Mouse (Mus musculus) CH12.LX (cell line): ENCODE data around the gene Notch1. TPM values are rescaled to one million over a fixed set of nuclear protein-coding genes. Genes with fewer than 3 reads are reported as not detected.
A peak's percentile ranks its signal among the peaks of the same experiment; 100 is the strongest.

ENCODE experiments used
- DNase-seq: peaks from one replicate; pipeline ENCODE4 v3.0.0-alpha.2; 2013; ENCODE audit errors: extremely low read depth
- H3K27ac ChIP-seq: 2 replicates; pipeline ENCODE4 v1.5.1; 2012; ENCODE audit warnings: low read depth, mild to moderate bottlenecking, control low read depth, moderate library complexity; ENCODE audit not compliant: insufficient read depth
- H3K27me3 ChIP-seq: replicated peaks from 2 replicates; pipeline ENCODE3; 2012; ENCODE audit warnings: inconsistent platforms
- H3K36me3 ChIP-seq, 2 experiments: replicated peaks in 1 of 2; 2 replicates each; pipeline versions ENCODE3 to v1.6.1; 2012; ENCODE audit warnings: inconsistent platforms in 1 of 2, low read length in 1 of 2, mild to moderate bottlenecking in 1 of 2, mixed read lengths in 1 of 2, moderate library complexity in 1 of 2; ENCODE audit not compliant: control insufficient read depth in 1 of 2, insufficient read depth in 1 of 2
- H3K4me1 ChIP-seq, 2 experiments: 2 replicates each; pipeline ENCODE4 v1.6.1; 2012; ENCODE audit warnings: inconsistent platforms in 1 of 2, moderate library complexity in 1 of 2; ENCODE audit not compliant: insufficient read depth in 2 of 2, control insufficient read depth in 1 of 2
- H3K4me2 ChIP-seq: 2 replicates; pipeline ENCODE4 v1.6.1; 2012; ENCODE audit warnings: low read depth, mild to moderate bottlenecking, control low read depth; ENCODE audit not compliant: poor library complexity, insufficient read depth, severe bottlenecking
- H3K4me3 ChIP-seq, 3 experiments: fragments of 150-350 bp in 1 of 3; sonication (generic) in 1 of 3; replicated peaks in 1 of 3; 2 replicates each; pipeline versions ENCODE3 to v1.5.1; 2011 to 2012; ENCODE audit warnings: low read depth in 2 of 3, low read length in 2 of 3, mild to moderate bottlenecking in 2 of 3, moderate library complexity in 2 of 3, control low read depth in 1 of 3, improper control_type of control experiment in 1 of 3, inconsistent platforms in 1 of 3, mixed read lengths in 1 of 3; ENCODE audit not compliant: poor library complexity in 1 of 3
- H3K79me2 ChIP-seq: replicated peaks from 2 replicates; pipeline ENCODE4 v1.6.1; 2012; ENCODE audit warnings: mild to moderate bottlenecking, moderate library complexity; ENCODE audit not compliant: control insufficient read depth, poor library complexity, insufficient read depth, severe bottlenecking; ENCODE audit errors: extremely low read depth
- H3K9ac ChIP-seq: 2 replicates; pipeline ENCODE4 v1.6.1; 2012; ENCODE audit warnings: low read depth, mild to moderate bottlenecking, control low read depth, moderate library complexity; ENCODE audit not compliant: insufficient read depth
- H3K9me3 ChIP-seq: replicated peaks from 2 replicates; pipeline ENCODE3; 2012; ENCODE audit warnings: low read length, inconsistent platforms, mixed read lengths
- CHD1 ChIP-seq: IDR thresholded peaks from 2 replicates; pipeline ENCODE4 v1.6.1; 2012; ENCODE audit warnings: low read depth, low read length, improper control_type of control experiment, inconsistent platforms
- CTCF ChIP-seq, 2 experiments: IDR thresholded peaks in 1 of 2; conservative IDR thresholded peaks in 1 of 2; 2 replicates each; pipeline ENCODE4 v1.5.1; 2011 to 2012; ENCODE audit warnings: low read depth in 2 of 2, low read length in 2 of 2, improper control_type of control experiment in 1 of 2, inconsistent platforms in 1 of 2, mild to moderate bottlenecking in 1 of 2, moderate library complexity in 1 of 2
- EP300 ChIP-seq: IDR thresholded peaks from 2 replicates; pipeline ENCODE4 v1.6.1; 2011; ENCODE audit warnings: low read length, improper control_type of control experiment
- ETS1 ChIP-seq: conservative IDR thresholded peaks from 2 replicates; pipeline ENCODE4 v1.6.1; 2012; ENCODE audit warnings: low read depth, mild to moderate bottlenecking, inconsistent platforms, low read length, improper control_type of control experiment, moderate library complexity
- GABPA ChIP-seq: IDR thresholded peaks from 2 replicates; pipeline ENCODE4 v1.6.1; 2012; ENCODE audit warnings: low read depth, low read length, improper control_type of control experiment, inconsistent platforms; ENCODE audit not compliant: insufficient replicate concordance
- IRF4 ChIP-seq: IDR thresholded peaks from 2 replicates; pipeline ENCODE4 v1.6.1; 2014; ENCODE audit warnings: low read depth, mild to moderate bottlenecking, inconsistent platforms, low read length, improper control_type of control experiment
- JUN ChIP-seq: IDR thresholded peaks from 2 replicates; pipeline ENCODE4 v1.6.1; 2011; ENCODE audit warnings: low read depth, mild to moderate bottlenecking, low read length, improper control_type of control experiment, moderate library complexity; ENCODE audit not compliant: insufficient read depth
- KAT2A ChIP-seq: IDR thresholded peaks from 2 replicates; pipeline ENCODE4 v1.6.1; 2012; ENCODE audit warnings: low read length, improper control_type of control experiment, inconsistent platforms; ENCODE audit not compliant: insufficient replicate concordance
- MAFK ChIP-seq: IDR thresholded peaks from 2 replicates; pipeline ENCODE4 v1.6.1; 2011; ENCODE audit warnings: low read length, improper control_type of control experiment; ENCODE audit not compliant: insufficient replicate concordance
- MAX ChIP-seq: IDR thresholded peaks from 2 replicates; pipeline ENCODE4 v1.6.1; 2011; ENCODE audit warnings: low read length, improper control_type of control experiment
- MXI1 ChIP-seq: IDR thresholded peaks from 2 replicates; pipeline ENCODE4 v1.6.1; 2011; ENCODE audit warnings: mild to moderate bottlenecking, low read depth, low read length, improper control_type of control experiment
- NELFE ChIP-seq: IDR thresholded peaks from 2 replicates; pipeline ENCODE4 v1.6.1; 2011; ENCODE audit warnings: low read depth, low read length, improper control_type of control experiment
- NRF1 ChIP-seq: IDR thresholded peaks from 2 replicates; pipeline ENCODE4 v1.6.1; 2014; ENCODE audit warnings: low read depth, mild to moderate bottlenecking, inconsistent platforms, low read length, improper control_type of control experiment, moderate library complexity
- PAX5 ChIP-seq: IDR thresholded peaks from 2 replicates; pipeline ENCODE4 v1.6.1; 2012; ENCODE audit warnings: low read length, inconsistent platforms, mixed read lengths
- POLR2AphosphoS2 ChIP-seq: IDR thresholded peaks from 2 replicates; pipeline ENCODE4 v1.6.1; 2011; ENCODE audit warnings: low read depth, low read length, improper control_type of control experiment
- RAD21 ChIP-seq: IDR thresholded peaks from 2 replicates; pipeline ENCODE4 v1.6.1; 2011; ENCODE audit warnings: low read depth, mild to moderate bottlenecking, low read length, improper control_type of control experiment, moderate library complexity
- SIN3A ChIP-seq: IDR thresholded peaks from 2 replicates; pipeline ENCODE4 v1.6.1; 2012; ENCODE audit warnings: low read length, improper control_type of control experiment, inconsistent platforms
- SMC3 ChIP-seq: IDR thresholded peaks from 2 replicates; pipeline ENCODE4 v1.6.1; 2011; ENCODE audit warnings: low read depth, low read length, improper control_type of control experiment
- TBP ChIP-seq: conservative IDR thresholded peaks from 2 replicates; pipeline ENCODE4 v1.6.1; 2011; ENCODE audit warnings: low read depth, low read length, improper control_type of control experiment
- TCF12 ChIP-seq: IDR thresholded peaks from 2 replicates; pipeline ENCODE4 v1.6.1; 2014; ENCODE audit warnings: low read depth, mild to moderate bottlenecking, inconsistent platforms, low read length, improper control_type of control experiment
- USF1 ChIP-seq: IDR thresholded peaks from 2 replicates; pipeline ENCODE4 v1.6.1; 2014; ENCODE audit warnings: low read depth, mild to moderate bottlenecking, inconsistent platforms, low read length, improper control_type of control experiment
- ZC3H11A ChIP-seq: IDR thresholded peaks from 2 replicates; pipeline ENCODE4 v1.6.1; 2012; ENCODE audit warnings: low read depth, mild to moderate bottlenecking, inconsistent platforms, low read length, improper control_type of control experiment
- ZKSCAN1 ChIP-seq: IDR thresholded peaks from 2 replicates; pipeline ENCODE4 v1.6.1; 2012; ENCODE audit warnings: low read depth, inconsistent platforms, low read length, improper control_type of control experiment, borderline replicate concordance
- dilution Hi-C: fragments of 300-500 bp; cut with MboI; formaldehyde crosslinking; loops from 2 replicates; pipeline ENCODE4 v1.14.3; 2020; ENCODE audit warnings: low sequenced_read_pairs; ENCODE audit not compliant: extremely low pct_unique_long_range_greater_than_20kb, extremely low pct_ligation_motif_present
- in situ Hi-C: fragments of 300-500 bp; cut with MboI; formaldehyde crosslinking; loops from 3 replicates; pipeline ENCODE4 v1.14.3; 2019; ENCODE audit warnings: low sequenced_read_pairs, low pct_ligation_motif_present, low pct_unique_long_range_greater_than_20kb, mixed read lengths
- polyA plus RNA-seq: library from polyadenylated mRNA; unstranded; fragments of >175 nt; gene quantifications from 2 replicates; pipeline ENCODE4 v1.2.1, GENCODE M21; 2012; ENCODE audit warnings: low read depth; ENCODE audit not compliant: insufficient read length
- total RNA-seq, 2 experiments: library from RNA; depleted of rRNA; stranded (reverse); fragments of 300-350 nt in 1 of 2; fragments of >200 nt in 1 of 2; gene quantifications; 2 replicates each; pipeline ENCODE4 v1.2.3; 2012 to 2014

Notch1 gene
- total and polyA plus RNA-seq, 3 experiments: 0.98 to 13.1 (median 3.8) TPM

- Histone ChIP-seq H3K36me3 (peaks cover 10 to 40% of the 10 kb centered on the region in 2 experiments), H3K9me3 (no peaks in the 10 kb centered on the region), H3K27ac (no peak overlapping the region), H3K27me3 (no peaks in the 10 kb centered on the region), H3K4me1 (peaks cover 38 to 41% of the 10 kb centered on the region in 2 experiments)
- dilution Hi-C loops: no loop called here
- in situ Hi-C loops: no loop called here
- TF ChIP-seq ZKSCAN1 (no peak), MXI1 (no peak), USF1 (no peak), MAFK (no peak), CTCF (conservative IDR thresholded peaks at IDR 0.05 in 1 of 2, IDR thresholded peaks at IDR 0.05 in 1 of 2; ENCODE audit: low read depth in 2 of 2, low read length in 2 of 2) (no peak), TCF12 (no peak), GABPA (no peak), PAX5 (no peak), NRF1 (no peak)
- TF ChIP-seq, all 38 proteins: peak for 0
- Histone ChIP-seq H3K4me3 (no peak overlapping the region), H3K4me2 (no peak overlapping the region), H3K79me2 (peaks cover 26% of the 10 kb centered on the region), H3K9ac (no peak overlapping the region)
- DNase-seq: no peak
These were observed 22.1 kb downstream of the Notch1 start for GRCm38 (mm10) chr2:26494396-26494795.

GRCm38 (mm10) chr2:26493021-26493781 lies 23.3 kb downstream of the Notch1 start:
- Histone ChIP-seq H3K36me3 (peaks cover 10 to 30% of the 10 kb centered on the region in 2 experiments), H3K9ac (peak overlapping the region; percentile 4; the same call in 1 of the 2 replicates), H3K79me2 (peaks cover 18% of the 10 kb centered on the region), H3K4me3 (no peak overlapping the region), H3K9me3 (no peaks in the 10 kb centered on the region), H3K4me2 (peak overlapping the region; percentile 45), H3K4me1 (peaks cover 46 to 52% of the 10 kb centered on the region in 2 experiments), H3K27me3 (no peaks in the 10 kb centered on the region), H3K27ac (peak overlapping the region; percentile 71)
- in situ Hi-C loops: no loop called here
- peak; percentile 31 for TF ChIP-seq SIN3A
- 0 out of 2 replicates have a peak, but pooled peaks have one; percentile 33 for TF ChIP-seq KAT2A
- TF ChIP-seq EP300: 0 out of 2 replicates have a peak, but pooled peaks have one; percentile 32
- peak; percentile 9; the same call in 1 of the 2 replicates for TF ChIP-seq SMC3
- TF ChIP-seq ZC3H11A: no peak
- TF ChIP-seq JUN: peak; percentile 30; the same call in 1 of the 2 replicates
- TF ChIP-seq TBP: no peak
- peak; percentile 14 for TF ChIP-seq IRF4
- TF ChIP-seq POLR2AphosphoS2: no peak
- no peak for TF ChIP-seq CHD1
- TF ChIP-seq RAD21: no peak; the same call in 1 of the 2 replicates
- TF ChIP-seq MXI1: peak; percentile 81
- TF ChIP-seq NELFE: peak; percentile 65; the same call in 1 of the 2 replicates
- TF ChIP-seq MAX: 0 out of 2 replicates have a peak, but pooled peaks have one; percentile 52
- TF ChIP-seq ETS1: peak; percentile 33; the same call in 1 of the 2 replicates
- dilution Hi-C loops: no loop called here
- peak; percentile 47 for DNase-seq
